Mouse (Mus musculus): ENCODE results near the gene Engase.

Gene Engase

GRCm38 (mm10) chr11:118523496-118524145 is 47.0 kb downstream of the Engase start:
- no peak for DNase-seq (ENCODE audit: low spot score in 2 of 2)

- no peak for DNase-seq (ENCODE audit: low spot score in 2 of 2)
Measured at GRCm38 (mm10) chr11:118525059-118525458, 48.4 kb downstream of the Engase start.

- DNase-seq (ENCODE audit: low spot score in 2 of 2) = no peak
Measured at GRCm38 (mm10) chr11:118528761-118529160, 52.1 kb downstream of the Engase start.

GRCm38 (mm10) chr11:118530313-118530712 is 53.7 kb downstream of the Engase start:
- DNase-seq (ENCODE audit: low spot score in 2 of 2) = no peak

- no peak for DNase-seq (ENCODE audit: low spot score in 2 of 2)
Measured at GRCm38 (mm10) chr11:118534382-118535092, 57.9 kb downstream of the Engase start.

- DNase-seq (ENCODE audit: low spot score in 2 of 2) = no peak
Measured at GRCm38 (mm10) chr11:118538008-118538407, 61.4 kb downstream of the Engase start.
